Mouse (Mus musculus) G1E (cell line): ENCODE data around the gene Tff3.

Experiments
- CTCF ChIP-seq: IDR thresholded peaks from 2 replicates; pipeline ENCODE4 v1.5.1; 2012; ENCODE audit warnings: low read depth, low read length, inconsistent platforms, mixed read lengths
- GATA2 ChIP-seq: IDR thresholded peaks from 2 replicates; pipeline ENCODE4 v1.6.1; 2012; ENCODE audit warnings: low read depth, low read length, inconsistent platforms, borderline replicate concordance
- POLR2AphosphoS5 ChIP-seq: IDR thresholded peaks from 2 replicates; pipeline ENCODE4 v1.6.1; 2012; ENCODE audit warnings: low read depth, low read length, inconsistent platforms; ENCODE audit not compliant: insufficient replicate concordance

GRCm38 (mm10) chr17:31121975-31122374, 7.5 kb downstream of the Tff3 start:
- TF ChIP-seq CTCF: no peak
- TF ChIP-seq GATA2: no peak
- TF ChIP-seq POLR2AphosphoS5: no peak
